Mouse (Mus musculus) liver, embryonic 15.5 days (tissue): Measurements from ENCODE around the gene Narfl. TPM values are rescaled to one million over a fixed set of nuclear protein-coding genes. Genes with fewer than 3 reads are reported as not detected.
A peak's percentile ranks its signal among the peaks of the same experiment; 100 is the strongest.
"Not testable (repeated sequence)": the region's sequence is repeated elsewhere in the genome, so short reads cannot be mapped to it uniquely, and the experiment has no call there.

Source experiments
- ATAC-seq: fragments of 200-750 bp; cut with Nextera tagmentation; 2 replicates; pipeline ENCODE4 v1.8.0; 2017; ENCODE audit warnings: moderate number of reproducible peaks, mild to moderate bottlenecking, moderate library complexity; ENCODE audit not compliant: insufficient read depth
- H3K27ac ChIP-seq: fragments of 300-500 bp; sonication (generic); replicated peaks from 2 replicates; pipeline ENCODE4 v1.5.1; 2015; ENCODE audit warnings: mild to moderate bottlenecking, inconsistent platforms
- H3K27me3 ChIP-seq: fragments of 300-500 bp; sonication (generic); 2 replicates; pipeline ENCODE4 v1.6.1; 2015; ENCODE audit warnings: mild to moderate bottlenecking, inconsistent platforms
- H3K36me3 ChIP-seq: fragments of 300-500 bp; sonication (generic); replicated peaks from 2 replicates; pipeline ENCODE4 v1.6.1; 2015; ENCODE audit warnings: moderate library complexity, mild to moderate bottlenecking, inconsistent platforms
- H3K4me1 ChIP-seq: fragments of 300-500 bp; sonication (generic); replicated peaks from 2 replicates; pipeline ENCODE4 v1.6.1; 2015; ENCODE audit warnings: inconsistent platforms
- H3K4me2 ChIP-seq: fragments of 300-500 bp; sonication (generic); 2 replicates; pipeline ENCODE4 v1.6.1; 2015; ENCODE audit warnings: moderate library complexity, mild to moderate bottlenecking, inconsistent platforms
- H3K4me3 ChIP-seq: fragments of 300-500 bp; sonication (generic); replicated peaks from 2 replicates; pipeline ENCODE4 v1.5.1; 2015; ENCODE audit warnings: mild to moderate bottlenecking, inconsistent platforms
- H3K9ac ChIP-seq: fragments of 300-500 bp; sonication (generic); 2 replicates; pipeline ENCODE4 v1.6.1; 2015; ENCODE audit warnings: moderate library complexity, mild to moderate bottlenecking, inconsistent platforms
- H3K9me3 ChIP-seq: fragments of 300-500 bp; sonication (generic); replicated peaks from 2 replicates; pipeline ENCODE4 v1.6.1; 2016; ENCODE audit warnings: inconsistent platforms
- WGBS: fragments of 180-500 bp; shearing (Covaris S2); methylation state at CpG from one replicate; pipeline ENCODE4 v1.1.7; 2015; ENCODE audit warnings: mixed read lengths; ENCODE audit not compliant: insufficient replicate concordance; 5-methylcytosine and 5-hydroxymethylcytosine counted together
- polyA plus RNA-seq: library from polyadenylated mRNA; unstranded; fragments of >200 nt; fragmentation: Nextera tagmentation; extraction: Ambion mirVana; gene quantifications from 2 replicates; pipeline ENCODE4 v1.2.1, GENCODE M21; 2015

The Narfl gene
- polyA plus RNA-seq, 1 experiment from 2014 or later, result 13.2 TPM

GRCm38 (mm10) chr17:25806507-25806906 is 32.9 kb downstream of the Narfl start:
- H3K27me3 ChIP-seq, result peaks cover 92% of the 10 kb centered on the region
- H3K4me2 ChIP-seq, result no peak overlapping the region
- no peaks in the 10 kb centered on the region for H3K9me3 ChIP-seq
- H3K9ac ChIP-seq, result no peak overlapping the region
- WGBS, result 82% methylated on average over 4 of the region's 4 CpGs
- H3K36me3 ChIP-seq, result no peaks in the 10 kb centered on the region
- no peak overlapping the region for H3K27ac ChIP-seq
- peaks cover 12% of the 10 kb centered on the region for H3K4me1 ChIP-seq
- no peak for ATAC-seq
- H3K4me3 ChIP-seq, result no peak overlapping the region

GRCm38 (mm10) chr17:25807452-25807851 is 33.9 kb downstream of the Narfl start:
- H3K4me3 ChIP-seq, ATAC-seq, H3K9me3 ChIP-seq, H3K27ac ChIP-seq, H3K4me2 ChIP-seq, H3K9ac ChIP-seq, H3K36me3 ChIP-seq: not testable (repeated sequence)
- H3K27me3 ChIP-seq, result peaks cover 92% of the 10 kb centered on the region
- H3K4me1 ChIP-seq, result peaks cover 12% of the 10 kb centered on the region
- WGBS, result 26% methylated on average over 2 of the region's 2 CpGs

- Histone ChIP-seq H3K4me3 (no peak overlapping the region), H3K9ac (no peak overlapping the region), H3K27me3 (peaks cover 92% of the 10 kb centered on the region), H3K4me1 (peaks cover 12% of the 10 kb centered on the region), H3K36me3 (no peaks in the 10 kb centered on the region), H3K4me2 (no peak overlapping the region), H3K27ac (no peak overlapping the region), H3K9me3 (no peaks in the 10 kb centered on the region)
- no peak for ATAC-seq
- 34% methylated on average over 5 of the region's 5 CpGs for WGBS
Measured at GRCm38 (mm10) chr17:25808028-25808427, 34.5 kb downstream of the Narfl start.

GRCm38 (mm10) chr17:25808789-25809605 is 35.4 kb downstream of the Narfl start, which contains the start of gene Fbxl16:
Gene Fbxl16, plus strand, starts transcription at chr17:25809085.
- no peak within 1 kb of the TSS for H3K27ac ChIP-seq
- no peak within 1 kb of the TSS for H3K9ac ChIP-seq
- peaks cover 12% of the 10 kb centered on the region for H3K4me1 ChIP-seq
- 1% methylated on average over 98 of the region's 100 CpGs for WGBS
- ATAC-seq, result 0 out of 2 replicates have a peak, but pooled peaks have one; percentile 22
- no peaks in the 10 kb centered on the region for H3K36me3 ChIP-seq
- H3K9me3 ChIP-seq, result no peaks in the 10 kb centered on the region
- H3K4me3 ChIP-seq, result peak within 1 kb of the TSS; percentile 52
- H3K4me2 ChIP-seq, result peak within 1 kb of the TSS; percentile 69
- H3K27me3 ChIP-seq, result peaks cover 91% of the 10 kb centered on the region

- Histone ChIP-seq H3K4me2 (peak overlapping the region; percentile 69), H3K27ac (no peak overlapping the region), H3K9me3 (no peaks in the 10 kb centered on the region), H3K4me3 (peak overlapping the region; percentile 52), H3K9ac (no peak overlapping the region), H3K27me3 (peaks cover 93% of the 10 kb centered on the region), H3K36me3 (no peaks in the 10 kb centered on the region), H3K4me1 (peaks cover 12% of the 10 kb centered on the region)
- 0 out of 2 replicates have a peak, but pooled peaks have one; percentile 15 for ATAC-seq
- WGBS, result 8% methylated on average over 24 of the region's 25 CpGs
Measured at GRCm38 (mm10) chr17:25809606-25810340, 36.2 kb downstream of the Narfl start.

GRCm38 (mm10) chr17:25810890-25811289 is 37.3 kb downstream of the Narfl start:
- Histone ChIP-seq H3K4me3 (no peak overlapping the region), H3K4me2 (no peak overlapping the region), H3K4me1 (peaks cover 12% of the 10 kb centered on the region), H3K27me3 (peaks cover 95% of the 10 kb centered on the region), H3K27ac (no peak overlapping the region), H3K9me3 (no peaks in the 10 kb centered on the region), H3K9ac (no peak overlapping the region), H3K36me3 (no peaks in the 10 kb centered on the region)
- WGBS, result 45% methylated on average over 4 of the region's 4 CpGs
- no peak for ATAC-seq

- ATAC-seq, result no peak
- no peak overlapping the region for H3K4me2 ChIP-seq
- H3K27ac ChIP-seq, result no peak overlapping the region
- no peaks in the 10 kb centered on the region for H3K9me3 ChIP-seq
- no peak overlapping the region for H3K9ac ChIP-seq
- peaks cover 96% of the 10 kb centered on the region for H3K27me3 ChIP-seq
- peaks cover 12% of the 10 kb centered on the region for H3K4me1 ChIP-seq
- 3% methylated on average over 20 of the region's 20 CpGs for WGBS
- no peak overlapping the region for H3K4me3 ChIP-seq
- H3K36me3 ChIP-seq, result no peaks in the 10 kb centered on the region
Measured at GRCm38 (mm10) chr17:25813471-25813870, 39.9 kb downstream of the Narfl start.

GRCm38 (mm10) chr17:25817662-25818061 is 44.1 kb downstream of the Narfl start:
- no peak overlapping the region for H3K27ac ChIP-seq
- no peaks in the 10 kb centered on the region for H3K9me3 ChIP-seq
- no peak overlapping the region for H3K9ac ChIP-seq
- 59% methylated on average over 11 of the region's 11 CpGs for WGBS
- no peak overlapping the region for H3K4me2 ChIP-seq
- no peak overlapping the region for H3K4me3 ChIP-seq
- H3K36me3 ChIP-seq, result no peaks in the 10 kb centered on the region
- ATAC-seq, result no peak
- H3K4me1 ChIP-seq, result peaks cover 10% of the 10 kb centered on the region
- H3K27me3 ChIP-seq, result peaks cover 94% of the 10 kb centered on the region

GRCm38 (mm10) chr17:25818851-25819780 is 45.5 kb downstream of the Narfl start:
- Histone ChIP-seq H3K27me3 (peaks cover 83% of the 10 kb centered on the region), H3K9ac (no peak overlapping the region), H3K27ac (no peak overlapping the region), H3K4me2 (peak overlapping the region; percentile 39), H3K36me3 (no peaks in the 10 kb centered on the region), H3K4me1 (peaks cover 19% of the 10 kb centered on the region), H3K4me3 (peak overlapping the region; percentile 17), H3K9me3 (no peaks in the 10 kb centered on the region)
- peak; percentile 48; the same call in 1 of the 2 replicates for ATAC-seq
- WGBS, result 6% methylated on average over 46 of the region's 46 CpGs

- Histone ChIP-seq H3K9ac (peak within 1 kb of the TSS; percentile 74), H3K4me3 (peak within 1 kb of the TSS; percentile 79), H3K4me1 (peaks cover 39% of the 10 kb centered on the region), H3K4me2 (peak within 1 kb of the TSS; percentile 75), H3K9me3 (no peaks in the 10 kb centered on the region), H3K27me3 (peaks cover 43% of the 10 kb centered on the region), H3K27ac (peak within 1 kb of the TSS; percentile 82), H3K36me3 (peaks cover 28% of the 10 kb centered on the region)
- ATAC-seq, result peak; percentile 56; the same call in 1 of the 2 replicates
- under 1% methylated on average over 18 of the region's 18 CpGs for WGBS
Measured at GRCm38 (mm10) chr17:25823452-25823851, 49.9 kb downstream of the Narfl start, which contains the start of gene Wdr24. Gene Wdr24, plus strand, starts transcription at chr17:25823627.
